Mouse (Mus musculus) kidney, adult 2 months (tissue): ENCODE results near the gene S1pr1.

ENCODE experiments used
- CTCF ChIP-seq: fragments of 200-500 bp; conservative IDR thresholded peaks from 2 replicates; pipeline ENCODE4 v1.5.1; 2011; ENCODE audit warnings: low read depth, mild to moderate bottlenecking, control low read depth, low read length, moderate library complexity, mixed read lengths; ENCODE audit not compliant: insufficient read depth, insufficient read length
- POLR2A ChIP-seq: fragments of 200-500 bp; IDR thresholded peaks from one replicate; pipeline ENCODE4 v1.6.1; 2011; ENCODE audit warnings: low read depth, low read length, control low read depth

- TF ChIP-seq CTCF (no peak), POLR2A (no peak)
These were observed 830 bp downstream of the S1pr1 start for GRCm38 (mm10) chr3:115714049-115714435.
